Mouse (Mus musculus) midbrain, embryonic 15.5 days (tissue): ENCODE measurements at regions not wholly inside any gene's neighbourhood (a gene's known extent, or its start where the extent isn't known, plus 50 kb on each side); places are given as distances from the start of the nearest gene placed in this dataset.

Source experiments
- ATAC-seq: fragments of 200-750 bp; cut with Nextera tagmentation; replicated peaks from 2 replicates; pipeline ENCODE4 v1.8.0; 2017; ENCODE audit warnings: moderate TSS enrichment
- H3K27ac ChIP-seq: fragments of 300-500 bp; sonication (generic); 2 replicates; pipeline ENCODE4 v1.5.1; 2015; ENCODE audit warnings: mild to moderate bottlenecking, inconsistent platforms
- H3K27me3 ChIP-seq: fragments of 300-500 bp; sonication (generic); replicated peaks from 2 replicates; pipeline ENCODE4 v1.6.1; 2015; ENCODE audit warnings: inconsistent platforms
- H3K36me3 ChIP-seq: fragments of 300-500 bp; sonication (generic); replicated peaks from 2 replicates; pipeline ENCODE4 v1.6.1; 2015; ENCODE audit warnings: inconsistent platforms
- H3K4me1 ChIP-seq: fragments of 300-500 bp; sonication (generic); 2 replicates; pipeline ENCODE4 v1.6.1; 2015; ENCODE audit warnings: inconsistent platforms
- H3K4me2 ChIP-seq: fragments of 300-500 bp; sonication (generic); 2 replicates; pipeline ENCODE4 v1.6.1; 2015; ENCODE audit warnings: inconsistent platforms, mild to moderate bottlenecking, moderate library complexity
- H3K4me3 ChIP-seq: fragments of 300-500 bp; sonication (generic); 2 replicates; pipeline ENCODE4 v1.5.1; 2015; ENCODE audit warnings: mild to moderate bottlenecking, inconsistent platforms
- H3K9ac ChIP-seq: fragments of 300-500 bp; sonication (generic); 2 replicates; pipeline ENCODE4 v1.6.1; 2015; ENCODE audit warnings: mild to moderate bottlenecking, inconsistent platforms
- H3K9me3 ChIP-seq: fragments of 300-500 bp; sonication (generic); 2 replicates; pipeline ENCODE4 v1.6.1; 2016; ENCODE audit warnings: inconsistent platforms
- WGBS: fragments of 180-500 bp; shearing (Covaris S2); methylation state at CpG from one replicate; pipeline ENCODE4 v1.1.7; 2015; ENCODE audit warnings: mixed read lengths; 5-methylcytosine and 5-hydroxymethylcytosine counted together

DNA sequence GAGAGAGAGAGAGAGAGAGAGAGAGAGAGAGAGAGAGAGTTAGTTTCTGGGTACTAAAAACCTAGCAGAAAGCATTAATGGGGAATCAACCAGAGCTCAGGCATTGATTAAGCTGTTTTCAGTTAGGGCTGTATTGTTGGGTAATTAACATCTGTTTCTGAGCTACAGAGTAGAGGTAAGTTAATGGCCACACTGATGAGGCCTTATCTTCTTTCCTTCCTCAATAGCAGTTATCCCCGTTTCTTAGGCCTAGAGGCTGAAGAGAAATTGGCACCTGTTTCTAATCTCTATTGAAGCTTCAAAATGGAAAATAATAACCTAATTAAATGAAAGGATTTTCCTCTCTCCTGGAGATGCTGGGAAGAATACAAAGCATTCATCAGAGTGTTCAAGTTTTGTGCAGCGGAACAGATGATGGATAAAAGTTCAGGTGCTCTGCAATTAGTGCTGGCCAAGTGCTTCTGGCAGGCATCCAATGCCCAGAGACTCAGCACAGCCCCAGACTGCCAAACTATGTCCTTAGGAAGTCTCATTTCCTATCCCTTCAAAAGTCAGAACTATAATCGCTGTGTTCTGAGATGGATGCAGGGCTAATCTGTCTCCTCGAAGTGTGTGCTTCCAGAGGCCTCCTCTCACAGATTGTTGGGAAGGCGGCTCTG lies 459.1 kb downstream of the Nsun3 start:
- H3K9ac ChIP-seq, result no peak overlapping the region
- H3K9me3 ChIP-seq, result no peaks in the 10 kb centered on the region
- H3K4me2 ChIP-seq, result no peak overlapping the region
- H3K4me3 ChIP-seq, result no peak overlapping the region
- H3K27me3 ChIP-seq, result no peaks in the 10 kb centered on the region
- ATAC-seq, result no peak
- no peaks in the 10 kb centered on the region for H3K4me1 ChIP-seq
- H3K27ac ChIP-seq, result no peak overlapping the region
- WGBS, result 47% methylated on average over 5 of the region's 5 CpGs
- H3K36me3 ChIP-seq, result no peaks in the 10 kb centered on the region

- no peak overlapping the region for H3K4me3 ChIP-seq
- no peak overlapping the region for H3K9ac ChIP-seq
- 65% methylated on average over 3 of the region's 3 CpGs for WGBS
- no peak for ATAC-seq
- no peaks in the 10 kb centered on the region for H3K9me3 ChIP-seq
- H3K4me2 ChIP-seq, result no peak overlapping the region
- H3K27ac ChIP-seq, result no peak overlapping the region
- H3K4me1 ChIP-seq, result no peaks in the 10 kb centered on the region
- no peaks in the 10 kb centered on the region for H3K27me3 ChIP-seq
- no peaks in the 10 kb centered on the region for H3K36me3 ChIP-seq
Measured at GRCm38 (mm10) chr16:62325534-62326244, 460.9 kb downstream of the Nsun3 start.

- ATAC-seq, result no peak
- Histone ChIP-seq H3K4me3 (no peak overlapping the region), H3K4me1 (no peaks in the 10 kb centered on the region), H3K4me2 (no peak overlapping the region), H3K36me3 (no peaks in the 10 kb centered on the region), H3K9me3 (no peaks in the 10 kb centered on the region), H3K27me3 (no peaks in the 10 kb centered on the region), H3K9ac (no peak overlapping the region), H3K27ac (no peak overlapping the region)
- 85% methylated on average over 1 of the region's 1 CpGs for WGBS
Measured at GRCm38 (mm10) chr16:62322809-62323208, 463.8 kb downstream of the Nsun3 start.

GRCm38 (mm10) chr16:62288948-62289347 lies 497.7 kb downstream of the Nsun3 start:
- ATAC-seq, result no peak
- Histone ChIP-seq H3K27me3 (no peaks in the 10 kb centered on the region), H3K36me3 (no peaks in the 10 kb centered on the region), H3K4me1 (no peaks in the 10 kb centered on the region), H3K9me3 (no peaks in the 10 kb centered on the region), H3K4me2 (no peak overlapping the region), H3K27ac (no peak overlapping the region), H3K4me3 (no peak overlapping the region), H3K9ac (no peak overlapping the region)
- 59% methylated on average over 3 of the region's 3 CpGs for WGBS
